Mouse (Mus musculus) bone marrow macrophage, adult 2 months (primary cell): Measurements from ENCODE around the gene Synj1.

Experiments used
- CTCF ChIP-seq: IDR thresholded peaks from 2 replicates; pipeline ENCODE4 v1.5.1; 2012; ENCODE audit warnings: low read depth, mild to moderate bottlenecking, low read length, moderate library complexity
- POLR2A ChIP-seq: IDR thresholded peaks from 2 replicates; pipeline ENCODE4 v1.6.1; 2012; ENCODE audit warnings: mild to moderate bottlenecking, low read depth, low read length, borderline replicate concordance

- no peak for TF ChIP-seq CTCF
- TF ChIP-seq POLR2A: no peak
These were observed 15.6 kb downstream of the Synj1 start for GRCm38 (mm10) chr16:90995498-90995897.
